Mouse (Mus musculus): Measurements from ENCODE around the gene Nxph1.

Gene Nxph1

GRCm38 (mm10) chr6:8970576-8970975, 22.3 kb downstream of the Nxph1 start:
- no peak for DNase-seq

GRCm38 (mm10) chr6:8979237-8979871, 31.1 kb downstream of the Nxph1 start:
- DNase-seq = no peak

- no peak for DNase-seq
These were observed 48.2 kb downstream of the Nxph1 start for GRCm38 (mm10) chr6:8996301-8996943.

- no peak for DNase-seq
These were observed 49.1 kb downstream of the Nxph1 start for GRCm38 (mm10) chr6:8997326-8997725.

- no peak for DNase-seq
These were observed 54.5 kb downstream of the Nxph1 start for GRCm38 (mm10) chr6:9002686-9003085.

- DNase-seq = no peak
These were observed 78.4 kb downstream of the Nxph1 start for GRCm38 (mm10) chr6:9026631-9027030.

- DNase-seq = no peak
These were observed 78.9 kb downstream of the Nxph1 start for GRCm38 (mm10) chr6:9027146-9027545.

GRCm38 (mm10) chr6:9028501-9028900, 80.3 kb downstream of the Nxph1 start:
- no peak for DNase-seq

GRCm38 (mm10) chr6:9039286-9039685, 91.1 kb downstream of the Nxph1 start:
- no peak for DNase-seq

GRCm38 (mm10) chr6:9040991-9041390, 92.8 kb downstream of the Nxph1 start:
- no peak for DNase-seq

GRCm38 (mm10) chr6:9042391-9042790, 94.2 kb downstream of the Nxph1 start:
- DNase-seq = no peak

GRCm38 (mm10) chr6:9046815-9047214, 98.6 kb downstream of the Nxph1 start:
- DNase-seq = no peak

GRCm38 (mm10) chr6:9061261-9062105, 113.3 kb downstream of the Nxph1 start:
- no peak for DNase-seq

- no peak for DNase-seq
These were observed 118.2 kb downstream of the Nxph1 start for GRCm38 (mm10) chr6:9066435-9066834.

GRCm38 (mm10) chr6:9069913-9070312, 121.7 kb downstream of the Nxph1 start:
- no peak for DNase-seq

- DNase-seq = no peak
These were observed 128.2 kb downstream of the Nxph1 start for GRCm38 (mm10) chr6:9076463-9076862.

GRCm38 (mm10) chr6:9077793-9078689, 129.8 kb downstream of the Nxph1 start:
- DNase-seq = no peak

- no peak for DNase-seq
These were observed 135.6 kb downstream of the Nxph1 start for GRCm38 (mm10) chr6:9083851-9084250.

GRCm38 (mm10) chr6:9097345-9097744, 149.1 kb downstream of the Nxph1 start:
- no peak for DNase-seq

GRCm38 (mm10) chr6:9107366-9107765, 159.1 kb downstream of the Nxph1 start:
- DNase-seq = no peak

GRCm38 (mm10) chr6:9119136-9119535, 170.9 kb downstream of the Nxph1 start:
- no peak for DNase-seq

- DNase-seq = no peak
These were observed 176.2 kb downstream of the Nxph1 start for GRCm38 (mm10) chr6:9124321-9124914.

Data from thymus, postnatal 25 days (tissue).